Mouse (Mus musculus): ENCODE measurements around the gene Ppa1. TPM values are rescaled to one million over a fixed set of nuclear protein-coding genes. Genes with fewer than 3 reads are reported as not detected.

The Ppa1 gene
- polyA plus RNA-seq, 1 experiment from 2014 or later = 18.5 TPM

Other genes with a start within 250 kb of the Ppa1 start
- not detected in 3 replicates for gene Nodal, start 230.6 kb upstream of the Ppa1 start, polyA plus RNA-seq (2018)
- gene Eif4ebp2, start 195.9 kb upstream of the Ppa1 start, polyA plus RNA-seq (2018) = 33.2 to 68.3 TPM (median 40.1 TPM) in 3 replicates
- 4.4 to 7.4 TPM (median 5.7 TPM) in 3 replicates for gene Lrrc20, start 172.8 kb upstream of the Ppa1 start, polyA plus RNA-seq (2018)
- gene Npffr1, start 53.1 kb upstream of the Ppa1 start, polyA plus RNA-seq (2018) = not detected in 3 replicates
- gene Sar1a, start 31.7 kb downstream of the Ppa1 start, polyA plus RNA-seq (2018) = 78.1 to 97.0 TPM (median 84.0 TPM) in 3 replicates
- gene Tysnd1, start 47.0 kb downstream of the Ppa1 start, polyA plus RNA-seq (2018) = 9.0 to 16.4 TPM (median 13.3 TPM) in 3 replicates
- gene Aifm2, start 66.7 kb downstream of the Ppa1 start, polyA plus RNA-seq (2018) = 13.8 to 16.2 TPM (median 16.0 TPM) in 3 replicates
- gene H2afy2, start 135.6 kb downstream of the Ppa1 start, polyA plus RNA-seq (2018) = 2.2 to 6.8 TPM (median 3.1 TPM) in 3 replicates

All from macrophage (primary cell).